Mouse (Mus musculus) E14TG2a.4 (cell line): ENCODE measurements at regions not wholly inside any gene's neighbourhood (a gene's known extent, or its start where the extent isn't known, plus 50 kb on each side); places are given as distances from the start of the nearest gene placed in this dataset.

Experiments
- CTCF ChIP-seq: conservative IDR thresholded peaks from 2 replicates; pipeline ENCODE4 v1.5.1; 2014; ENCODE audit warnings: low read length
- POU5F1 ChIP-seq: IDR thresholded peaks from 2 replicates; pipeline ENCODE4 v1.6.1; 2014; ENCODE audit warnings: low read length, borderline replicate concordance

- TF ChIP-seq CTCF, result no peak
- TF ChIP-seq POU5F1, result no peak
Measured at GRCm38 (mm10) chr15:97151793-97152192, 95.1 kb upstream of the Pced1b start.
